Mouse (Mus musculus): ENCODE results near the gene Rrp9.

Rrp9 gene

GRCm38 (mm10) chr9:106519433-106519832, 43.7 kb downstream of the Rrp9 start:
- no peak for DNase-seq (ENCODE audit: low read depth, low spot score)

DNA sequence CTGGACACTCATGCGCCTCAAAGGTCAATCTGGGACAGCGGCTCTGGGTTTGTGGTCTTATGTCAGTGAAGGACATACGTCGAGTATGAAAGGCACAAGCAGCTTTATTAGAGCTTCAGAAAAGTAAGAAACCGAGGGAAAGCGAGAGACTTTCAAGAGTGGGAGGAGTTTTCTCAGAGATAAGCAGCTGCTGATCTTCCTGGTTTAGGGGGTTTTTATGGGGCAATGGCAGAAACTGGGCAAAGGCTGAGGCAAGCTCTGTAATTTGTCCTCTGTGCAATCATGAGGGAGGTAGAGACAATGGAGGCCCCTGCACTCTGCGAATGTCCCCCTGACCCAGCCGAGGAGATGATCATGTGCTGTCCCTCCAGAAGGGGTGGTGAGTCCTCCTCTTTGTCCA, 44.1 kb downstream of the Rrp9 start:
- no peak for DNase-seq (ENCODE audit: low read depth, low spot score)

GRCm38 (mm10) chr9:106531833-106532232, 56.1 kb downstream of the Rrp9 start:
- DNase-seq (ENCODE audit: low read depth, low spot score): peak; percentile 54

DNA sequence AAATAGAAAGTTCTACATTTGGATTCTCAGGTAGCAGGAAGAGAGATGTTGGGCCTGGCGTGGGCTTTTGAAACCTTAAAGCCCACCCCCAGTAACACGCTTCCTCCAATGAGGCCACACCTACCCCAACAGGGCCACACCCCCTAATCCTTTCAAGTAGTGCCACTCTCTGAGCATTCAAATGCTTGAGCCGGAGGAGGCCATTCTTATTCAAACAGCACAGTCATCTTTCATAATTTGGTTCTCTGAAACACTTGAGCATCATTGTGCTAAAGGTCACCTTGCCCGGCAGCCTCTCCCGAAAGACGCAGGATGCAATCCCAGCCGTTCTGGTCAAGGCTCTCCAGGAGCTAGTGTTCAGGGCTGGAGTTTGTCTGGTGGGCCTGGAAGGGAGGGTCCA, 58.5 kb downstream of the Rrp9 start:
- DNase-seq (ENCODE audit: low read depth, low spot score): no peak

DNA sequence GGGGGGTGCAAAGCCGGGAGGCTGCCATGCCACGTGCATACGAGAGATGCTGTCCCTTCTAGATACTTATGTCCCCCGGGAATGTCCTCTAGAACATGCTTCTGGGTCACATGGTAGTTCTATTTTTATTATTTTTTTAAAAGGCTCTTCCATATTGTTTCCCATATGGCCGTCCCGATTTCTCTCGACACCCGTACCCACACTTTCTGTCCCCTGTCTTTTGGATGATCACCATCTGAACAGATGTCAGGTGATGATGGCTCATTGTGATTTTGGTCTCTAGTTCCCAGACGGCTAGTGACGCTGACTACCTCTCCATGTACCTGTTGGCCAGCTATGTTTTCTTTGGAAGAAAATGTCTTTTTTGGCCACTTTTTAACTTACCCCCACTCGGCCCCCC, 59.2 kb downstream of the Rrp9 start:
- DNase-seq (ENCODE audit: low read depth, low spot score): no peak
